Mouse (Mus musculus) neural tube, embryonic 12.5 days (tissue): ENCODE measurements around the gene Dennd5b. TPM values are rescaled to one million over a fixed set of nuclear protein-coding genes. Genes with fewer than 3 reads are reported as not detected.
"Not testable (repeated sequence)": the region's sequence is repeated elsewhere in the genome, so short reads cannot be mapped to it uniquely, and the experiment has no call there.

Experiments
- ATAC-seq: fragments of 200-750 bp; cut with Nextera tagmentation; 2 replicates; pipeline ENCODE4 v1.8.0; 2017; ENCODE audit warnings: low read depth, mild to moderate bottlenecking, moderate TSS enrichment, moderate library complexity; ENCODE audit not compliant: low FRiP score
- H3K27ac ChIP-seq: fragments of 300-500 bp; sonication (generic); 2 replicates; pipeline ENCODE4 v1.5.1; 2016
- H3K27me3 ChIP-seq: fragments of 300-500 bp; sonication (generic); replicated peaks from 2 replicates; pipeline ENCODE4 v1.6.1; 2016; ENCODE audit warnings: mild to moderate bottlenecking
- H3K36me3 ChIP-seq: fragments of 300-500 bp; sonication (generic); 2 replicates; pipeline ENCODE4 v1.6.1; 2016; ENCODE audit warnings: mild to moderate bottlenecking
- H3K4me1 ChIP-seq: fragments of 300-500 bp; sonication (generic); 2 replicates; pipeline ENCODE4 v1.6.1; 2016
- H3K4me2 ChIP-seq: fragments of 300-500 bp; sonication (generic); replicated peaks from 2 replicates; pipeline ENCODE4 v1.6.1; 2016; ENCODE audit warnings: mild to moderate bottlenecking
- H3K4me3 ChIP-seq: fragments of 300-500 bp; sonication (generic); 2 replicates; pipeline ENCODE4 v1.5.1; 2016
- H3K9ac ChIP-seq: fragments of 300-500 bp; sonication (generic); 2 replicates; pipeline ENCODE4 v1.6.1; 2016; ENCODE audit warnings: mild to moderate bottlenecking
- H3K9me3 ChIP-seq: fragments of 300-500 bp; sonication (generic); 2 replicates; pipeline ENCODE4 v1.6.1; 2016; ENCODE audit warnings: mild to moderate bottlenecking
- WGBS: fragments of 180-500 bp; shearing (Covaris S2); methylation state at CpG from one replicate; pipeline ENCODE4 v1.1.7; 2016; 5-methylcytosine and 5-hydroxymethylcytosine counted together
- polyA plus RNA-seq: library from polyadenylated mRNA; unstranded; fragments of >200 nt; fragmentation: Nextera tagmentation; extraction: Ambion mirVana; gene quantifications from 2 replicates; pipeline ENCODE4 v1.2.1, GENCODE M21; 2016

Dennd5b gene
- polyA plus RNA-seq, 1 experiment from 2014 or later: 20.0 TPM

DNA sequence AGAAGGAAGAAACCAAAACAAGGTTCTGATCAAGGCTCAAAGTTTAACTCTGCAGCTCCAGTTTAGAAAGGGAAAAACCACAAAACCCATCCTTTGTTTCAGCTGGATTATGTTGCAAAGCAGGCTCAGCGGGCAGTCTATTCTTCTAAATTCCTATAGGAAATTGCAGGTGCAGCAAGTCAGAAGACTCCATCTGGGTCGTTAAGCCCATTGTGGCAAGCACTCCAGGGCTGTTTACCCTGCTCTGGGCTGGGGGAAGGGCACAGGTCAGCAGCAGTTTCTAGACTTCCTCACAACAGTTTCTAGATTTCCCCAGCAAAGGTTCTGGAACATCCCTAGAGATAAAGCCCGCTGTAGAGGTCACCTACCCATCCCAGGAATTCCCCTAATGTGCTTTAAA is 29.6 kb upstream of the Dennd5b start:
- H3K27me3 ChIP-seq: no peaks in the 10 kb centered on the region
- H3K4me2 ChIP-seq: no peak overlapping the region
- no peak for ATAC-seq
- no peak overlapping the region for H3K4me3 ChIP-seq
- H3K27ac ChIP-seq: no peak overlapping the region
- H3K9me3 ChIP-seq: no peaks in the 10 kb centered on the region
- 5% methylated on average over 3 of the region's 3 CpGs for WGBS
- H3K4me1 ChIP-seq: peaks cover 11% of the 10 kb centered on the region
- no peaks in the 10 kb centered on the region for H3K36me3 ChIP-seq
- H3K9ac ChIP-seq: no peak overlapping the region

GRCm38 (mm10) chr6:149129870-149130269 is 28.4 kb upstream of the Dennd5b start, which contains the start of gene Gm10203:
Gm10203 (plus strand) TSS chr6:149130170.
- ATAC-seq, H3K4me2 ChIP-seq, H3K9me3 ChIP-seq, H3K4me3 ChIP-seq, H3K27ac ChIP-seq, H3K27me3 ChIP-seq, H3K36me3 ChIP-seq, H3K9ac ChIP-seq, H3K4me1 ChIP-seq: not testable (repeated sequence)
- 80% methylated on average over 8 of the region's 8 CpGs for WGBS

GRCm38 (mm10) chr6:149126675-149127074 is 25.2 kb upstream of the Dennd5b start:
- Histone ChIP-seq H3K9me3 (no peaks in the 10 kb centered on the region), H3K4me3 (no peak overlapping the region), H3K4me2 (no peak overlapping the region), H3K4me1 (peaks cover 3% of the 10 kb centered on the region; the same call in 1 of the 2 replicates), H3K36me3 (no peaks in the 10 kb centered on the region), H3K27ac (no peak overlapping the region), H3K27me3 (no peaks in the 10 kb centered on the region), H3K9ac (no peak overlapping the region)
- 68% methylated on average over 4 of the region's 4 CpGs for WGBS
- no peak for ATAC-seq

DNA sequence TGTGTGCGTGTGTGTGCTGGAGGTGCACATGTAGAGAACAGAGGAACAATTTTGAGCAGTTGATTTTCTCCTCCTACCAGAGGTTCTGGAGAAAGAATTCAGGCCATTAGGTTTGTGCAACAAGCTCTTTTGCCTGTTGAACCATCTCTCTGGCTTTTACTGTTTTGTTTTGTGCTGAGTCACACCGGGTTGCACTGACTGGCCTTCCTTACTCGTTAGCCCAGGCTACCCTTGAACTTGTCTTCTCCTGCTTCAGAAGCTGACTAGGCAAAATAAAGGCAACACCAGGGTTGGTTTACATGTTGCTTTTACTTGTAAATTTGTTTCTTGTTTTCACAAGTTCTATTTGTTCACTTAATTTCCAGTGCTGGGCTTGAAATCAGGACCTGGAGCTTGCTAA is 21.6 kb upstream of the Dennd5b start:
- H3K4me3 ChIP-seq: no peak overlapping the region
- H3K9ac ChIP-seq: no peak overlapping the region
- ATAC-seq: no peak
- no peaks in the 10 kb centered on the region for H3K4me1 ChIP-seq
- no peaks in the 10 kb centered on the region for H3K36me3 ChIP-seq
- no peaks in the 10 kb centered on the region for H3K27me3 ChIP-seq
- WGBS: 85% methylated on average over 3 of the region's 3 CpGs
- no peaks in the 10 kb centered on the region for H3K9me3 ChIP-seq
- no peak overlapping the region for H3K27ac ChIP-seq
- H3K4me2 ChIP-seq: no peak overlapping the region

DNA sequence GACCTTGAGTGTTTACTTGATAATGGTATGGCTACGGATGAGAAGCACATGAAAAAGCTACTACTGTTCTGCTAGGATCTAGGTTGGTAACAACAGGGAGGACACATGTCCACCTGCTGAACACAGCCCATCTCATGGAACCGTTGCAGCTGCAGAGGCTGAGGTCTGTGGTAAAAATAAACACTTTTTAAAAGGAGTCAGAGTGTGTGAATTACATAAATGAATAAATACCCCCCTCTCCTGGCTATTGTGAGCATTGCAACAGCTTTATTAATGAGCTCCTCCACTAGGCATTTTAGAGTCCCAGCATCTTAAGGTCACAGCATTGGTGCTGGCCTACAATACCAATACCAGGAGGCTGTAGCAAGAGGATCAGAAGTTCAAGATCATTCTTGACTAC is 18.4 kb upstream of the Dennd5b start:
- H3K36me3 ChIP-seq: no peaks in the 10 kb centered on the region
- no peak overlapping the region for H3K4me2 ChIP-seq
- H3K9me3 ChIP-seq: no peaks in the 10 kb centered on the region
- WGBS: 40% methylated on average over 2 of the region's 2 CpGs
- H3K4me1 ChIP-seq: no peaks in the 10 kb centered on the region
- no peaks in the 10 kb centered on the region for H3K27me3 ChIP-seq
- no peak overlapping the region for H3K9ac ChIP-seq
- no peak overlapping the region for H3K4me3 ChIP-seq
- ATAC-seq: peak; percentile 56
- no peak overlapping the region for H3K27ac ChIP-seq

DNA sequence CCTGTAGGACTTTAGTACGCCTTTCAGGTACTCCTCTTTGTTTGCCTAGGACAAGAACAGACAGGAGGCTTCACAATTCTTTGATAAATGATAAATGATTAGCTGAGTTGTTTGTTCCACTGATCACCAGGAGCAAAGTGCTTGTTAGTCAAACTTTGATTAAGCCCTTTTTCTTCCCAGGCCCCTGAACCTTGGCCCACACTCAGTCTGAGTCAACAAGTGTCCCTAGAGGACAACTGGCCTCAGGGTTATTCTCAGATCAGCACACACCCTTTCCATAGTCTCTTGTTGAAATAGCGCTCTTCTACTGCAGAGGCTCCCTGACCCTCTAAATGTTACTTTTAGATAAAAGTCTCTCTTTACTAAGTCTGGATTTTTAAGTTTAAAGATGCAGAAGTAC is 17.5 kb upstream of the Dennd5b start:
- no peak overlapping the region for H3K27ac ChIP-seq
- no peak overlapping the region for H3K9ac ChIP-seq
- ATAC-seq: no peak
- WGBS: 71% methylated on average over 2 of the region's 2 CpGs
- H3K9me3 ChIP-seq: no peaks in the 10 kb centered on the region
- no peaks in the 10 kb centered on the region for H3K27me3 ChIP-seq
- H3K4me3 ChIP-seq: no peak overlapping the region
- H3K4me2 ChIP-seq: no peak overlapping the region
- H3K36me3 ChIP-seq: no peaks in the 10 kb centered on the region
- no peaks in the 10 kb centered on the region for H3K4me1 ChIP-seq

DNA sequence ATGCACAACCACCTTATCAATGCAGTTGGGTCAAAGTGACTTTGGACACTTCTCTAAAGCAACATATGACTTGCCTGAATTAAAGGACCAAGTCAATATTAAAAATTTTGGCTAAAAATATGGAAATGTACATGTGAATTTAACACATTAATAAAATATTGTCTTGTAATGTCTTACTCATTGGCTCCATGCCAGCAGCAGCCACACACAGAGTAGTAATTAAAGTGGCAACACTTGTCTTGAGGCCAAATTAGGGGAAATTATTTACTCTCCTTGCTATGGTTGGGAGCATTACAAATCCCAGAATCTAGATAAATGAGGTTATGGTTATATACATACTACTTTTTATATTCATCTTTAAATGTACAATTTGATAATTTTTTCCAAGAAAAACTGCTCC is 15.5 kb upstream of the Dennd5b start:
- Histone ChIP-seq H3K9ac (no peak overlapping the region), H3K4me3 (no peak overlapping the region), H3K4me1 (no peaks in the 10 kb centered on the region), H3K36me3 (no peaks in the 10 kb centered on the region), H3K27me3 (no peaks in the 10 kb centered on the region), H3K4me2 (no peak overlapping the region), H3K9me3 (no peaks in the 10 kb centered on the region), H3K27ac (no peak overlapping the region)
- no peak for ATAC-seq

- ATAC-seq: no peak
- Histone ChIP-seq H3K9ac (no peak overlapping the region), H3K4me1 (no peaks in the 10 kb centered on the region), H3K27ac (no peak overlapping the region), H3K4me3 (no peak overlapping the region), H3K9me3 (no peaks in the 10 kb centered on the region), H3K4me2 (no peak overlapping the region), H3K27me3 (no peaks in the 10 kb centered on the region), H3K36me3 (no peaks in the 10 kb centered on the region)
- WGBS: 85% methylated on average over 2 of the region's 2 CpGs
Measured at GRCm38 (mm10) chr6:149108909-149109308, 7.4 kb upstream of the Dennd5b start.

- no peak overlapping the region for H3K4me2 ChIP-seq
- no peaks in the 10 kb centered on the region for H3K36me3 ChIP-seq
- no peaks in the 10 kb centered on the region for H3K27me3 ChIP-seq
- no peak overlapping the region for H3K4me3 ChIP-seq
- H3K9me3 ChIP-seq: no peaks in the 10 kb centered on the region
- no peak overlapping the region for H3K9ac ChIP-seq
- H3K27ac ChIP-seq: no peak overlapping the region
- WGBS: 84% methylated on average over 3 of the region's 3 CpGs
- H3K4me1 ChIP-seq: no peaks in the 10 kb centered on the region
- ATAC-seq: no peak
Measured at GRCm38 (mm10) chr6:149107615-149108014, 6.1 kb upstream of the Dennd5b start.

DNA sequence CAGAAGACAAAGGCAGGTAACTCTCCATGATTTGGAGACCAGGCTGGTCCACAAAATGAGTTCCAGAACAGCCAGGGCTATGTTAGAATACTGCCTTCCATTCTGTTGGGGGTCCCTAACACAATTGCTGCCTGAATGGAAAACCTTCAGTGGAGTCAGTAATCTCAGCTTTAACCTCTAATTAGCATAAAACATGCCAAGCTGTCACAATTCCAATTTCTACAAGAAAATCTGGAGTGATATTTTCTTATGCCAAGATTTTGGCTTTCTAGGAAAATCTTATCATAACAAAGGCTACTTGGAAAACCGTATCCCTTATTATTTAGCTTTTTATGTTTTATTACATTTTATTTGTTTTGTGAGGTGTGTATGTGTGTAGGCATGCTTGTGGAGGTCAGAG is 2.0 kb upstream of the Dennd5b start:
- Histone ChIP-seq H3K9ac (no peak overlapping the region), H3K36me3 (no peaks in the 10 kb centered on the region), H3K4me3 (no peak overlapping the region), H3K4me1 (peaks cover 6% of the 10 kb centered on the region; the same call in 1 of the 2 replicates), H3K9me3 (no peaks in the 10 kb centered on the region), H3K27me3 (no peaks in the 10 kb centered on the region), H3K27ac (no peak overlapping the region), H3K4me2 (no peak overlapping the region)
- WGBS: 97% methylated on average over 1 of the region's 1 CpGs
- ATAC-seq: no peak

DNA sequence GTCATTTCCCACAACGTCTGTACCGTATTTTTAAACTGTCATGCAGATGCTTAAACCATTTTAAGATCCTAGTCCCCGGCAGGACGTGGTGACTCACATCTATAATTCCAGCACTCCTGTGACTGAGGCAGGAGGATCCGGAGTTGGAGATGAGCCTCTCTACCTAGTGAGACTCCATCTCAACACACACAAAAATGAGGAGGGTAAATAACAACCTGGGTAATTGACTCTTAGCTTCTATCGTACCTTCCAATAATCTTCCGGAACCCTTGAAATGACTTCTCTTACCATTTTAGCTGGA is 413 bp upstream of the Dennd5b start:
- Histone ChIP-seq H3K4me3 (peak overlapping the region; percentile 88), H3K27me3 (no peaks in the 10 kb centered on the region), H3K9ac (peak overlapping the region; percentile 96), H3K4me2 (peak overlapping the region; percentile 71), H3K27ac (peak overlapping the region; percentile 97; the same call in 1 of the 2 replicates), H3K9me3 (no peaks in the 10 kb centered on the region), H3K4me1 (peaks cover 6% of the 10 kb centered on the region; the same call in 1 of the 2 replicates), H3K36me3 (no peaks in the 10 kb centered on the region)
- ATAC-seq: no peak; the same call in 1 of the 2 replicates
- 11% methylated on average over 7 of the region's 7 CpGs for WGBS

DNA sequence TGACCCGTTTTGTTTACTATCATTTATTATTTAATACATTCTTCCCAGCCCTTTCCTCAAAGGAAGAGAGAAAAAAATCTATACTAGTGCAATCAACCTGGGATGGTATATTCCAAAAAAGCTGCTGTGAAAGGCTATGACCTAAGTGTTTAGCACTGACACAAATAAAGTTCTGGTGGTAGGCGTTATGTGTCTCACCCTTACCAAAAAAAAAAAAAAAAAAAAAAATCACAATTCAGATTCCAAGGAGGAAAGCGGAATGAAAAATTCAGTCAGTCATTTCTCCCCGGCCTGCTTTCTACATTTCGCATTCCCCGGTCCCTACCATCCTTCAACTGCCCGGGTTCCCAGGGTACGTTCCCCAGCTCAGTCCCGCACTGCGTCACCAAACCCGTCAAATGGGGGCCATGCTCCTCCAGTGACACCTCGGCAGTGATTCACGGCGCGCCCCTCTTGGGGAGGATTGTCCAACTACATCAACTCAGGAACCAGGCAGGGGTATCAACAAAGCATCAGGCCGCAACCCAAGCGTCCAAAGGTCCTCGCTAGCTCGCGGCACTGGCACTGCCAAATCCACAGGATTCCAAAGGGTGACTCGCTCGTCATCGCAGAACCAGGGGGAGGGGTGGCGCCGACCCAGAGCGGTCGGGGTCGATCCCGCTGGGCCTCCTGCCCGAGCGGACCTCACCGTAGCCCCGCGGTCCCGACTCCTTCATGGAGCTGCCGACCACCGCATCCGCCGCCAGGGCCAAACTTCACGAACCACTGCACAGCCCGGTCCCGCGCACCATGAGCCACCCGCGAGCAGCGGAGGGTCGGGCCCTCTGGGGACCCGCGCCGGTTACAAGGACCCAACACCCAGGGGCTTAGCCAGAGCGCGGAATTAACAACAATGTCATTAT is 1.1 kb downstream of the Dennd5b start:
- Histone ChIP-seq H3K9ac (peak overlapping the region; percentile 96), H3K4me1 (peaks cover 6% of the 10 kb centered on the region; the same call in 1 of the 2 replicates), H3K4me2 (peak overlapping the region; percentile 71), H3K4me3 (peak overlapping the region; percentile 88), H3K9me3 (no peaks in the 10 kb centered on the region), H3K36me3 (no peaks in the 10 kb centered on the region), H3K27ac (peak overlapping the region; percentile 97), H3K27me3 (no peaks in the 10 kb centered on the region)
- 1% methylated on average over 52 of the region's 52 CpGs for WGBS
- peak; percentile 69 for ATAC-seq

GRCm38 (mm10) chr6:149098993-149099392 is 2.5 kb downstream of the Dennd5b start:
- no peaks in the 10 kb centered on the region for H3K27me3 ChIP-seq
- peak overlapping the region; percentile 71; the same call in 1 of the 2 replicates for H3K4me2 ChIP-seq
- H3K9ac ChIP-seq: no peak overlapping the region
- H3K4me1 ChIP-seq: peaks cover 6% of the 10 kb centered on the region; the same call in 1 of the 2 replicates
- no peak for ATAC-seq
- H3K27ac ChIP-seq: no peak overlapping the region
- no peaks in the 10 kb centered on the region for H3K36me3 ChIP-seq
- no peaks in the 10 kb centered on the region for H3K9me3 ChIP-seq
- H3K4me3 ChIP-seq: no peak overlapping the region
